Mouse (Mus musculus): Measurements from ENCODE around the gene Rb1.

DNA sequence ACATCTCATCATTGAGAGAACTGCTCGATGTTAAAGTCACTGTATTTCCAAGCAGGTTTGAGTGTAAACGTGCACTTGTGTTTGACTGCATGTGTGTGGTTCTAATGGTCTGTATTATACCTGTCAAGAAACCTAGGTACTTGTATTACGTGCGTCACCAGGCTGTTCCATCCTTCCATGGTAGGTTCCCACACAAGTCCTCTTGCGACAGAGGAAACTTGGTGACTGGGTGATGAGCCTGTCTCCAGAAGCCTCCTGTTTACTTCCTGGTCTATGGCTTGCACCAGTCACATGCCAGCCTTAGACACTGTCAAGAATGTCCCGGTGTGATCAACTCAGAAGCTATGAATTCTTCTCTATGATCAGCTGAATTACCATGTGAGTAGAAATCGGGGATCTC, 187.1 kb downstream of the Rb1 start:
- TF ChIP-seq POLR2A (IDR thresholded peaks at IDR 0.05; ENCODE audit: borderline replicate concordance, extremely low read depth, low read depth, low read length) (no peak), CTCF (IDR thresholded peaks at IDR 0.05; ENCODE audit: insufficient read depth, low read length) (no peak)
